Mouse (Mus musculus): ENCODE data around the gene Muc4. TPM values are rescaled to one million over a fixed set of nuclear protein-coding genes. Genes with fewer than 3 reads are reported as not detected.

Gene Muc4
- total RNA-seq, 2 experiments from 2014 or later, result not detected

DNA sequence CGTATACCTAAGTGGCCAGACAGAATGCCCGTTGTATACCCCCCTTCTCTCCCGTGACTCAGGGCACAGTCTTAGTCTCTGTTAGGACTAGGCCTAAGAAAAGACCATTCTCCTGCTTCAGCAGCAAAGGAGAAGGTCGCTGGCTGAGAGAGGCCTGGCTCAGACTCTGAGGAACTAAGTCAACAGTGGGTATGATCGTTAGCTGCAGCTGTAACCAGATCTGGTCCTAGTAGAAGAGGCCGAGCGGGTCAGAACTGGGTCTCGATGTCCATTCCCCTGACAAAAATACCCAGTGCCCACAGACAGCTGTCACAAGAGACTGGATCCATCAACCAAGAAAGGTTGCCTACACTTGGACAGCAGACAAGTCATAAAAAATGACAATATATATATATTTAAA lies 87.8 kb downstream of the Muc4 start:
- DNase-seq (ENCODE audit: low spot score in 2 of 2), result no peak
- intact Hi-C loops (cut with DNase I), result no loop called here

DNA sequence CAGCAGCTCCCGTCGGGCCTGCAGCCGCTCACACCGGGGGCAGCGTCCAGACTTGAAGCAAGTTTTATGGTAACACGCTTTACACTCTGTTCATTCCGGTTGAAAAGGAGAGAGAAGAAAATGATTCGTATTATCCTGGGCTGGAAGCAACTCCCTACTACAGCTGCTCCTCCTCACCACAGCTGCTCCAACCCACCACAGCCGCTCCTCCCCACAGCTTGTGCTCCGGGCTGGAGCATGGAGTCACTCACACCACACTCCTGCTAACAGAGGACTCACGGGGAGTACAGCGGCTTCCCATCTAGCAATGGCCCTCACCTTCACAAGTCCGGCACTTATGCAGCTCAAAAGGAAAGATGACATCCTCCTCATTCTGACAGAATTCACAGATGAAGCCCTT lies 88.4 kb downstream of the Muc4 start:
- intact Hi-C loops (cut with DNase I), result no loop called here
- DNase-seq (ENCODE audit: low spot score in 2 of 2), result no peak

DNA sequence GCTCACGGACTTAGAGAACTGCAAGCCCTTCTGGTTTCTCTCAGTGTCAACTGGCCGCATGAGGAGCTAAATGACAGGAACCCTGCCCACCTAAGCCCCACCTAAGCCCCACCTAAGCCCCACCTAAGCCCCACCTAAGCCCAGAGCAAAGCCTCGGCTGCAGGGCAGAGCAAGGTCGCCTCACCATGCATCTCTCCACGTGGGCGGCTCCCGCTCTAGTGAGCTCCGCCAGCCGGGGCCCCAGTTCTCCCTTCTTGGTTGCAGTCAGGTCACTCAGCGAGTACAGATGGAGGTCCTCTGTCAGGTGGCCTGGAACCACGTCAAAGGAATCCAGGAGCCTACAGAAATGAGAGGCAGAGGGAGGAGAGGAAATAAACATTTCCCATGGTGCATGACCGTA lies 89.7 kb downstream of the Muc4 start:
- DNase-seq (ENCODE audit: low spot score in 2 of 2), result no peak
- intact Hi-C loops (cut with DNase I), result no loop called here

DNA sequence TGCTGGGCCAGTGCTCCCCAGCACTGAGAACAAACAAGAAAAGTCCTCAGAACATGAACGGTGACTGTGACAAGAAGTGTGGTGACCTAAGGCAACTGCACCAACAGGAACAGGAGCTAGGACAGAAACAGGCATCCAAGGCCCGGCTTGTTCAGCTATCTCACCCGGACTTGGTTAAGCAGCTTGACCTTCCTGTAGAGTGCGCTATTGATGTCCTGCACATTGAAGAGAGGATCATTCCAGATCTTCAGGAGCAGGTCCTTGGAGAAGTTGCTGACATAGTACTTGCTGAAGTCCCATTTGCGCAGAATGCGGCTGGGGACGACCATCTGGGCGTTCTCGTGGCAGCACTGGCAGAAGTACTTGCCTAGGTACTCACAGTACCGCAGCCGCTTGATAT lies 90.8 kb downstream of the Muc4 start:
- DNase-seq (ENCODE audit: low spot score in 2 of 2), result no peak
- intact Hi-C loops (cut with DNase I), result no loop called here

DNA sequence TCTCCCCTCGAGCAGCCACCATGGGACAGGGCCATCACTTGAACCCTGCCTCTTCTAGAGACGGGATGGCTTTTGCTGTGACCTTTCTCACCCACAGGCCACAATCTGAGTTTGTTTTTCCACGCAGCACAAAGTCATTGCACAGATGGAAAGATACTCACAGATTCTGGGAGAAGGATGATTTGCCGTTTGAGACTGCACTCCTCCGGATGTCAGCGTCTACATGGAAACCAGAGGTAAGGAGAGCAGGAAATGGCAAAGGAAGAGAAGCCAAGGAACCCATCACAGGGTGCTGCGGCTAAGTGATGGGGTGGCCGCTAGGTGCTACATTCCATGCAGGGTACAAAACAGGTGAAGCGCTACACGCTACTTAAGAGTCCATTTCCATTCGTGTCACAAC lies 93.4 kb downstream of the Muc4 start:
- DNase-seq (ENCODE audit: low spot score in 2 of 2), result no peak
- intact Hi-C loops (cut with DNase I), result no loop called here

DNA sequence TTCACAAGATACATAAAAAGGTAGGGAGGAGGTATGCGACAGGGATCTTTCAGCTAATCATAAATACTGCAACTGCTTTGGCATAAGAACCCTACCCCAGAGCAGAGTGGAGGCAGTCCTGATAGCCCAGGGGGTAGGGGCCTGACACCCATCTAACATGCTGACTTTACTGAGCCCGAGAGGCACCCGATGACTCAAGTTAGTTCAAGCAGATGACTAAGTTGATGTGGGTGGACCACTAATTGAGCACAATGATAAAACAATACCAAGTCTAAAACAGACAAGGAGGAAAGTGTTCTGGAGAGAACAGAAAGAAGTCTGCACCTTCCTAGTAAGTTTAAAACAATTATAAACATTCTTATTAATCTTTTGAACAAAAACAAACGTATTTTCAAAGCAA lies 95.8 kb downstream of the Muc4 start:
- no peak for DNase-seq (ENCODE audit: low spot score in 2 of 2)
- intact Hi-C loops (cut with DNase I), result no loop called here

Other genes with a start within 250 kb of the Muc4 start
- not detected for gene Slc51a, start 248.0 kb upstream of the Muc4 start, total RNA-seq (2021)
- not detected for gene Zdhhc19, start 239.6 kb upstream of the Muc4 start, total RNA-seq (2021)
- 10 to 100 TPM; 71.0 to 79.9 TPM for gene Tfrc, start 127.0 kb upstream of the Muc4 start, total RNA-seq (2021)
- 100 to 1,000 TPM; 179 to 184 TPM for gene Tnk2, start 92.0 kb upstream of the Muc4 start, total RNA-seq (2021)
- gene Muc20, start 61.5 kb downstream of the Muc4 start, total RNA-seq (2021), result not detected
- gene Smbd1, start 74.6 kb downstream of the Muc4 start, total RNA-seq (2021), result not detected
- gene Fyttd1, start 141.6 kb downstream of the Muc4 start, total RNA-seq (2021), result 100 to 1,000 TPM; 122 to 125 TPM
- 10 to 100 TPM; 60.9 to 68.5 TPM for gene Rubcn, start 141.9 kb downstream of the Muc4 start, total RNA-seq (2021)
- 10 to 100 TPM; 31.5 to 36.0 TPM for gene Lrch3, start 178.2 kb downstream of the Muc4 start, total RNA-seq (2021)